Mouse (Mus musculus) kidney, postnatal 0 days (tissue): Measurements from ENCODE around the gene Stra8. TPM values are rescaled to one million over a fixed set of nuclear protein-coding genes. Genes with fewer than 3 reads are reported as not detected.

ENCODE experiments used
- ATAC-seq: fragments of 200-750 bp; cut with Nextera tagmentation; replicated peaks from 2 replicates; pipeline ENCODE4 v1.8.0; 2017; ENCODE audit warnings: low read depth, moderate number of reproducible peaks, moderate TSS enrichment, moderate library complexity; ENCODE audit not compliant: low FRiP score
- DNase-seq: peaks from one replicate; pipeline ENCODE4 v3.0.0-alpha.2; 2016; ENCODE audit warnings: low spot score
- H3K27ac ChIP-seq: fragments of 300-500 bp; sonication (generic); 2 replicates; pipeline ENCODE4 v1.5.1; 2014; ENCODE audit warnings: mild to moderate bottlenecking
- H3K27me3 ChIP-seq: fragments of 300-500 bp; sonication (generic); 2 replicates; pipeline ENCODE4 v1.6.1; 2014; ENCODE audit warnings: low read length, mixed read lengths; ENCODE audit not compliant: insufficient read depth
- H3K36me3 ChIP-seq: fragments of 300-500 bp; sonication (generic); 2 replicates; pipeline ENCODE4 v1.6.1; 2014; ENCODE audit warnings: low read length, mixed read lengths; ENCODE audit not compliant: insufficient read depth
- H3K4me1 ChIP-seq: fragments of 300-500 bp; sonication (generic); replicated peaks from 2 replicates; pipeline ENCODE4 v1.6.1; 2014; ENCODE audit warnings: antibody characterized with exemption, low read length, mixed read lengths; ENCODE audit not compliant: insufficient read depth
- H3K4me2 ChIP-seq: fragments of 300-500 bp; sonication (generic); 2 replicates; pipeline ENCODE4 v1.6.1; 2014; ENCODE audit warnings: mild to moderate bottlenecking, low read length, moderate library complexity, mixed read lengths
- H3K4me3 ChIP-seq: fragments of 300-500 bp; sonication (generic); replicated peaks from 2 replicates; pipeline ENCODE4 v1.5.1; 2014; ENCODE audit warnings: low read depth, low read length
- H3K9ac ChIP-seq: fragments of 300-500 bp; sonication (generic); 2 replicates; pipeline ENCODE4 v1.6.1; 2014; ENCODE audit warnings: low read depth, low read length
- H3K9me3 ChIP-seq: fragments of 300-500 bp; sonication (generic); replicated peaks from 2 replicates; pipeline ENCODE4 v1.6.1; 2016; ENCODE audit warnings: low read length, inconsistent platforms, mixed read lengths
- CTCF ChIP-seq: IDR thresholded peaks from 2 replicates; pipeline ENCODE4 v1.5.1; 2016; ENCODE audit warnings: antibody characterized with exemption, low read depth, mild to moderate bottlenecking, moderate library complexity
- WGBS: fragments of 180-500 bp; shearing (Covaris S2); extraction: QIAGEN DNeasy Blood & Tissue Kit; methylation state at CpG from one replicate; pipeline ENCODE4 v1.1.7; 2014; 5-methylcytosine and 5-hydroxymethylcytosine counted together
- polyA plus RNA-seq: library from polyadenylated mRNA; unstranded; fragments of >200 nt; fragmentation: Nextera tagmentation; extraction: Ambion mirVana; gene quantifications from 2 replicates; pipeline ENCODE4 v1.2.1, GENCODE M21; 2015

Gene Stra8
- polyA plus RNA-seq, 1 experiment from 2014 or later: not detected

- WGBS: 39% methylated on average over 8 of the region's 8 CpGs
- no peaks in the 10 kb centered on the region for H3K4me1 ChIP-seq
- H3K27me3 ChIP-seq: no peaks in the 10 kb centered on the region
- DNase-seq (no peak), ATAC-seq (no peak)
- no peak overlapping the region for H3K27ac ChIP-seq
- H3K9ac ChIP-seq: no peak overlapping the region
- peak overlapping the region; percentile 28 for H3K4me2 ChIP-seq
- H3K9me3 ChIP-seq: no peaks in the 10 kb centered on the region
- H3K4me3 ChIP-seq: no peak overlapping the region
- no peak for TF ChIP-seq CTCF
- no peaks in the 10 kb centered on the region for H3K36me3 ChIP-seq
Observed at GRCm38 (mm10) chr6:34955862-34956241, 35.9 kb downstream of the Stra8 start.

- Histone ChIP-seq H3K27me3 (no peaks in the 10 kb centered on the region), H3K9ac (no peak overlapping the region), H3K36me3 (no peaks in the 10 kb centered on the region), H3K4me1 (no peaks in the 10 kb centered on the region), H3K4me2 (no peak overlapping the region), H3K9me3 (no peaks in the 10 kb centered on the region), H3K27ac (no peak overlapping the region), H3K4me3 (no peak overlapping the region)
- no peak for DNase-seq
- WGBS: 72% methylated on average over 7 of the region's 7 CpGs
- ATAC-seq: no peak
- TF ChIP-seq CTCF: no peak
Observed at GRCm38 (mm10) chr6:34959131-34959530, 39.2 kb downstream of the Stra8 start.

GRCm38 (mm10) chr6:34964550-34964949, 44.6 kb downstream of the Stra8 start:
- DNase-seq: no peak
- no peak for ATAC-seq
- no peak overlapping the region for H3K4me3 ChIP-seq
- no peak for TF ChIP-seq CTCF
- H3K36me3 ChIP-seq: no peaks in the 10 kb centered on the region
- no peak overlapping the region for H3K27ac ChIP-seq
- no peak overlapping the region for H3K9ac ChIP-seq
- no peaks in the 10 kb centered on the region for H3K27me3 ChIP-seq
- H3K9me3 ChIP-seq: no peaks in the 10 kb centered on the region
- 80% methylated on average over 2 of the region's 2 CpGs for WGBS
- H3K4me2 ChIP-seq: no peak overlapping the region
- H3K4me1 ChIP-seq: no peaks in the 10 kb centered on the region

GRCm38 (mm10) chr6:34965819-34966539, 46.0 kb downstream of the Stra8 start:
- ATAC-seq: no peak
- Histone ChIP-seq H3K4me3 (no peak overlapping the region), H3K36me3 (no peaks in the 10 kb centered on the region), H3K27me3 (no peaks in the 10 kb centered on the region), H3K9ac (no peak overlapping the region), H3K4me2 (no peak overlapping the region), H3K4me1 (no peaks in the 10 kb centered on the region), H3K9me3 (no peaks in the 10 kb centered on the region), H3K27ac (no peak overlapping the region)
- WGBS: 84% methylated on average over 6 of the region's 6 CpGs
- no peak for TF ChIP-seq CTCF
- no peak for DNase-seq

GRCm38 (mm10) chr6:34971181-34971580, 51.2 kb downstream of the Stra8 start:
- TF ChIP-seq CTCF: no peak
- no peak for ATAC-seq
- no peak overlapping the region for H3K4me2 ChIP-seq
- no peaks in the 10 kb centered on the region for H3K27me3 ChIP-seq
- no peaks in the 10 kb centered on the region for H3K4me1 ChIP-seq
- no peaks in the 10 kb centered on the region for H3K36me3 ChIP-seq
- H3K9me3 ChIP-seq: no peaks in the 10 kb centered on the region
- H3K9ac ChIP-seq: no peak overlapping the region
- peak; percentile 17 for DNase-seq
- no peak overlapping the region for H3K27ac ChIP-seq
- WGBS: 28% methylated on average over 3 of the region's 3 CpGs
- H3K4me3 ChIP-seq: no peak overlapping the region

DNA sequence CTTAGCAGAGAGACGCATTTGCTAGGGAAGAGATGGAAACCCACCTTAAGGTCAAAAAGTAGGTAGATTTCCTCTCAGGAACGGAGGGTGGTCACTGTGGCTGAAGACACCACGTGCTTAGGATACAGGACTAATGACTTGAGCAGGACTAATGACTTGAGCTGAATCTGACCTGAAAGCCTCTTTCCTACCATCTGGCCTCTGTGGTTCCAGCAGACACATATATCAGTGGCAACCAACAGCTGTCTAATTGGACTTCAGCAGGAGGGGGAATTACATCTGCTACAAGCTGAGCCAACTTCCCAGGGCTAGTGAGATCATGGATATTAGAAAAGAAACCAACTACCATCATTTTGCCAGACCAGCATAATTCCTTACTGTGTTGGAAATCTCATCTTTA, 59.3 kb downstream of the Stra8 start:
- Histone ChIP-seq H3K27me3 (no peaks in the 10 kb centered on the region), H3K4me1 (no peaks in the 10 kb centered on the region), H3K36me3 (no peaks in the 10 kb centered on the region), H3K9ac (no peak overlapping the region), H3K4me2 (no peak overlapping the region), H3K27ac (no peak overlapping the region), H3K4me3 (no peak overlapping the region), H3K9me3 (no peaks in the 10 kb centered on the region)
- WGBS: 73% methylated on average over 3 of the region's 3 CpGs
- TF ChIP-seq CTCF: no peak
- DNase-seq (no peak), ATAC-seq (no peak)

DNA sequence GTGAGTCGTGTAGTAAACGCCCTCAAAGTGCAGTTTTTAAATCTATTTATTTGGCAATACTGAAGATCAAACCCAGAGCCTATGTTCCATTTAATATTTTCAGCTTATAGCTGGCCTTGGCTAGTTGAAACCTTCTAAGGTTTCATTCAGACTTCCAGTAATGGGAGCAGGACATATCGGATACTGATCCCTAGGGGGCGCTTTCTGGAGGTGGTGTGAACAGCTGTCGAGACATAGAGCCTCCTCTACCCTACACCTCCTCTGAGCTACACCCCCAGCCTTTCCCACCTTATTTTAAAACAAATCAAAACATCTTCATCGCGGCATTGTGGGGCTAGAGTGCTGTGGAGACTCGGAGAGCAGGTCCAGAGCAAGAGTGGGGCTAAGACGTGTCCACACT, 60.7 kb downstream of the Stra8 start:
- ATAC-seq: no peak
- H3K27me3 ChIP-seq: no peaks in the 10 kb centered on the region
- WGBS: 71% methylated on average over 9 of the region's 9 CpGs

More for the DNA sequence above, 60.7 kb downstream of the Stra8 start:
- Histone ChIP-seq H3K9me3 (no peaks in the 10 kb centered on the region), H3K9ac (no peak overlapping the region), H3K4me3 (no peak overlapping the region), H3K36me3 (no peaks in the 10 kb centered on the region), H3K27ac (no peak overlapping the region), H3K4me1 (no peaks in the 10 kb centered on the region), H3K4me2 (no peak overlapping the region)
- TF ChIP-seq CTCF: no peak
- DNase-seq: no peak
